Comparison of ENCODE assay signal across 20 mouse cellular contexts in genomic region chr2:71122268-71123029, GRCm38 (mm10). TPM values are rescaled to one million over a fixed set of nuclear protein-coding genes. Genes with fewer than 3 reads are reported as not detected.
DNase-seq lines count a peak whose midpoint lies in the region; ATAC-seq and TF ChIP-seq lines count a peak whose summit lies in the region.
"Had no signal": no experiment of that assay in that cellular context is flagged by ENCODE, and none has a peak within 500 bp of the region (broad histone marks: within the 10 kb centered on the region; RNA-seq: fewer than 3 reads in every experiment).

No protein-coding gene starts in this region.

- WGBS in midbrain, embryonic 14.5 days, result 76% methylated on average over 13 of the region's 13 CpGs
- 76% methylated on average over 13 of the region's 13 CpGs for WGBS in midbrain, embryonic 13.5 days
- 45% methylated on average over 13 of the region's 13 CpGs for WGBS in neural tube, embryonic 14.5 days

- H3K4me2 ChIP-seq in midbrain, embryonic 14.5 days (ENCODE audit: low read length), result no peak overlapping the region
- H3K4me2 ChIP-seq in midbrain, embryonic 13.5 days (replicated peaks), result no peak overlapping the region
- no peak overlapping the region for H3K4me2 ChIP-seq in neural tube, embryonic 14.5 days (ENCODE audit: low read depth, low read length)
- H3K4me2 ChIP-seq: liver, embryonic 15.5 days had no signal

- ATAC-seq in midbrain, embryonic 14.5 days (ENCODE audit: low FRiP score, low TSS enrichment), result no peak
- no peak for ATAC-seq in midbrain, embryonic 13.5 days
- peak; percentile 59; the same call in 1 of the 2 replicates for ATAC-seq in neural tube, embryonic 14.5 days (ENCODE audit: low read depth)
- ATAC-seq: lung, postnatal 0 days had no signal

- H3K9ac ChIP-seq in midbrain, embryonic 14.5 days (replicated peaks; ENCODE audit: low read length), result no peak overlapping the region
- H3K9ac ChIP-seq in midbrain, embryonic 13.5 days (replicated peaks), result no peak overlapping the region
- H3K9ac ChIP-seq in neural tube, embryonic 14.5 days (replicated peaks; ENCODE audit: low read depth, low read length), result no peak overlapping the region
- H3K9ac ChIP-seq: liver, embryonic 15.5 days had no signal

- H3K9me3 ChIP-seq in midbrain, embryonic 14.5 days (ENCODE audit: control insufficient read depth, low read length), result no peaks in the 10 kb centered on the region
- no peaks in the 10 kb centered on the region for H3K9me3 ChIP-seq in midbrain, embryonic 13.5 days
- no peaks in the 10 kb centered on the region for H3K9me3 ChIP-seq in neural tube, embryonic 14.5 days (ENCODE audit: control insufficient read depth, low read length)
- H3K9me3 ChIP-seq: heart, embryonic 10.5 days; liver, embryonic 15.5 days; megakaryocyte, embryonic 14.5 days had no signal

- H3K36me3 ChIP-seq in midbrain, embryonic 14.5 days (ENCODE audit: control insufficient read depth, insufficient read depth, low read length), result no peaks in the 10 kb centered on the region
- no peaks in the 10 kb centered on the region for H3K36me3 ChIP-seq in midbrain, embryonic 13.5 days
- H3K36me3 ChIP-seq in neural tube, embryonic 14.5 days (ENCODE audit: control insufficient read depth, insufficient read depth, low read length), result no peaks in the 10 kb centered on the region
- H3K36me3 ChIP-seq: heart, embryonic 10.5 days; liver, embryonic 15.5 days had no signal

- TF ChIP-seq CTCF in brain, embryonic 14.5 days (IDR thresholded peaks at IDR 0.05; ENCODE audit: borderline replicate concordance, extremely low read depth, insufficient read depth, insufficient read length), result no peak

- no peak for TF ChIP-seq POLR2A in brain, embryonic 14.5 days (IDR thresholded peaks at IDR 0.05; ENCODE audit: borderline replicate concordance, extremely low read depth, insufficient read depth, insufficient read length, poor library complexity, severe bottlenecking)

- no peak overlapping the region for H3K27ac ChIP-seq in midbrain, embryonic 14.5 days (replicated peaks; ENCODE audit: low read depth, low read length)
- H3K27ac ChIP-seq in midbrain, embryonic 13.5 days, result no peak overlapping the region
- no peak overlapping the region for H3K27ac ChIP-seq in neural tube, embryonic 14.5 days (ENCODE audit: low read depth, low read length)
- H3K27ac ChIP-seq: heart, embryonic 10.5 days; liver, embryonic 15.5 days had no signal

- H3K4me1 ChIP-seq in midbrain, embryonic 14.5 days (ENCODE audit: control insufficient read depth, insufficient read depth, low read length), result peaks cover 9% of the 10 kb centered on the region
- H3K4me1 ChIP-seq in midbrain, embryonic 13.5 days (replicated peaks), result peaks cover 18% of the 10 kb centered on the region
- H3K4me1 ChIP-seq in neural tube, embryonic 14.5 days (ENCODE audit: control insufficient read depth, insufficient read depth, low read length), result peaks cover 5% of the 10 kb centered on the region; the same call in 1 of the 2 replicates

- DNase-seq in heart, adult 11 months, result peak; percentile 74
- DNase-seq in heart, adult 18-20 months, result no peak
- DNase-seq in midbrain, embryonic 14.5 days, result peak; percentile 18
- peak; percentile 76 for DNase-seq in brain, embryonic 14.5 days (ENCODE audit: low read depth)
- DNase-seq in MN1 (ENCODE audit: low spot score), result no peak
- DNase-seq: cerebellum, adult 11 months; gastrocnemius, postnatal 25 days; heart, postnatal 10 days; kidney, adult 9 months; kidney, postnatal 4 days; right cerebral cortex, postnatal 14 days had no signal

- no peak overlapping the region for H3K4me3 ChIP-seq in midbrain, embryonic 14.5 days (replicated peaks; ENCODE audit: low read depth, low read length)
- no peak overlapping the region for H3K4me3 ChIP-seq in midbrain, embryonic 13.5 days (replicated peaks)
- no peak overlapping the region for H3K4me3 ChIP-seq in neural tube, embryonic 14.5 days (ENCODE audit: low read depth, low read length)
- H3K4me3 ChIP-seq: erythroblast, embryonic 14.5 days; heart, embryonic 10.5 days; liver, embryonic 15.5 days; megakaryocyte, embryonic 14.5 days; myocyte had no signal

- H3K27me3 ChIP-seq in midbrain, embryonic 14.5 days (ENCODE audit: control insufficient read depth, insufficient read depth, low read length), result peaks cover 20% of the 10 kb centered on the region
- H3K27me3 ChIP-seq in midbrain, embryonic 13.5 days, result peaks cover 24% of the 10 kb centered on the region
- peaks cover 3% of the 10 kb centered on the region; the same call in 1 of the 2 replicates for H3K27me3 ChIP-seq in neural tube, embryonic 14.5 days (ENCODE audit: control insufficient read depth, insufficient read depth, low read length)

RNA-seq across cellular contexts. Expression of gene Cybrd1, which starts 4.7 kb away (rescaled TPM):
- total RNA-seq in heart, adult 18-20 months (2021), result 1 to 10 TPM in 1 of 2 experiments, under 1 TPM in 1; 0.87 to 1.9 TPM
- 1.6 and 1.7 TPM in 2 replicates for polyA plus RNA-seq in midbrain, embryonic 14.5 days (2014; fragmentation: Nextera tagmentation; extraction: Ambion mirVana)
- polyA plus RNA-seq in midbrain, embryonic 13.5 days (2015; fragmentation: Nextera tagmentation; extraction: Ambion mirVana), result 0.52 and 0.86 TPM in 2 replicates
- polyA plus RNA-seq in brain, embryonic 14.5 days (2012; rRNA removed), result 4.0 and 9.4 TPM in 2 replicates
- 1.8 and 2.5 TPM in 2 replicates for polyA plus RNA-seq in neural tube, embryonic 14.5 days (2014; fragmentation: Nextera tagmentation; extraction: Ambion mirVana)
- polyA plus RNA-seq: C2C12; erythroblast, embryonic 14.5 days had no signal

Comparison
In these comparisons a context has a peak if more than half of its experiments do, and no peak if none do; other contexts are left out.
1. DNase-seq: peak in heart, adult 11 months (single experiment), midbrain, embryonic 14.5 days (single experiment) and brain, embryonic 14.5 days (single experiment); none in heart, adult 18-20 months (0 of 2) and MN1 (single experiment).